Mouse (Mus musculus): Measurements from ENCODE around the gene Vps36.

DNA sequence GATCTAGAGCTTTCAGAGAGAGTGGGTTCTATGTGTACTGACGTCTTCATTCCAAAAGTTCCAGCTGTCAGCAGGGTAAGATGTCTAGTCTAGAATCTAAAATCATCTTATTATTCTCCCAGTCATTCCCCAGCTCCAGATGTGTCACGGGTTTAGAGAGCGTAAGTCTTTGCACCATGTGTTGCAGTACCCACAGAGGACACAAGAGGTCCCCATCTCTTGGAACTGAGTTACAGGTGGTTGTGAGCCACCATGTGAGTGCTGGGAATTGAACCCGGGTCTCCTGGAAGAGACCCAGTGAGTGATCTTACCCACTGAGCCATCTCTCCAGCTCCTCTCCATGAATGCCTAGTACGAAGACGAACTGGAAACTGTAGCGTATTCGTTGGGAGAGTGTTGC, 6.9 kb downstream of the Vps36 start:
- no peak for TF ChIP-seq CTCF (IDR thresholded peaks at IDR 0.05; ENCODE audit: control insufficient read depth, insufficient read depth, low read length)
- no peak for TF ChIP-seq POLR2A (IDR thresholded peaks at IDR 0.05; ENCODE audit: borderline replicate concordance, control insufficient read depth, low read depth, low read length)
